Mouse (Mus musculus) embryonic facial prominence, embryonic 14.5 days (tissue): Measurements from ENCODE around the gene Prkd3. TPM values are rescaled to one million over a fixed set of nuclear protein-coding genes. Genes with fewer than 3 reads are reported as not detected.

ENCODE experiments used
- ATAC-seq: fragments of 200-750 bp; cut with Nextera tagmentation; 2 replicates; pipeline ENCODE4 v1.8.0; 2017; ENCODE audit warnings: low read depth, moderate number of reproducible peaks, moderate TSS enrichment
- DNase-seq: peaks from one replicate; pipeline ENCODE4 v3.0.0-alpha.2; 2015; ENCODE audit warnings: low spot score
- H3K27ac ChIP-seq: fragments of 300-500 bp; sonication (generic); replicated peaks from 2 replicates; pipeline ENCODE4 v1.5.1; 2014; ENCODE audit warnings: low read depth, mild to moderate bottlenecking, low read length, moderate library complexity
- H3K27me3 ChIP-seq: fragments of 300-500 bp; sonication (generic); replicated peaks from 2 replicates; pipeline ENCODE4 v1.6.1; 2014; ENCODE audit warnings: low read length; ENCODE audit not compliant: control insufficient read depth, insufficient read depth
- H3K36me3 ChIP-seq: fragments of 300-500 bp; sonication (generic); 2 replicates; pipeline ENCODE4 v1.6.1; 2014; ENCODE audit warnings: low read length, mixed read lengths; ENCODE audit not compliant: control insufficient read depth, insufficient read depth
- H3K4me1 ChIP-seq: fragments of 300-500 bp; sonication (generic); 2 replicates; pipeline ENCODE4 v1.6.1; 2014; ENCODE audit warnings: antibody characterized with exemption, low read length; ENCODE audit not compliant: control insufficient read depth, insufficient read depth
- H3K4me2 ChIP-seq: fragments of 300-500 bp; sonication (generic); 2 replicates; pipeline ENCODE4 v1.6.1; 2014; ENCODE audit warnings: low read depth, mild to moderate bottlenecking, low read length, moderate library complexity, mixed read lengths
- H3K4me3 ChIP-seq: fragments of 300-500 bp; sonication (generic); 2 replicates; pipeline ENCODE4 v1.5.1; 2014; ENCODE audit warnings: low read depth, mild to moderate bottlenecking, low read length
- H3K9ac ChIP-seq: fragments of 300-500 bp; sonication (generic); 2 replicates; pipeline ENCODE4 v1.6.1; 2014; ENCODE audit warnings: low read depth, mild to moderate bottlenecking, low read length, moderate library complexity, mixed read lengths
- H3K9me3 ChIP-seq: fragments of 300-500 bp; sonication (generic); 2 replicates; pipeline ENCODE4 v1.6.1; 2016; ENCODE audit warnings: low read length; ENCODE audit not compliant: control insufficient read depth
- WGBS: fragments of 180-500 bp; shearing (Covaris S2); extraction: QIAGEN DNeasy Blood & Tissue Kit; methylation state at CpG from one replicate; pipeline ENCODE4 v1.1.7; 2014; 5-methylcytosine and 5-hydroxymethylcytosine counted together
- polyA plus RNA-seq: library from polyadenylated mRNA; unstranded; fragments of >200 nt; fragmentation: Nextera tagmentation; extraction: Ambion mirVana; gene quantifications from 2 replicates; pipeline ENCODE4 v1.2.1, GENCODE M21; 2014

The Prkd3 gene
- 42.3 and 49.2 TPM in 2 replicates for polyA plus RNA-seq

- no peaks in the 10 kb centered on the region for H3K36me3 ChIP-seq
- H3K4me2 ChIP-seq: peak within 1 kb of the TSS; percentile 87
- peak within 1 kb of the TSS; percentile 81 for H3K4me3 ChIP-seq
- no peaks in the 10 kb centered on the region for H3K27me3 ChIP-seq
- H3K4me1 ChIP-seq: peaks cover 25% of the 10 kb centered on the region
- H3K9me3 ChIP-seq: no peaks in the 10 kb centered on the region
- WGBS: 1% methylated on average over 23 of the region's 113 CpGs
- peak within 1 kb of the TSS; percentile 89 for H3K9ac ChIP-seq
- DNase-seq (peak; percentile 86), ATAC-seq (peak; percentile 94)
- peak within 1 kb of the TSS; percentile 95 for H3K27ac ChIP-seq
These were observed at the start of gene Prkd3 for GRCm38 (mm10) chr17:79020208-79020983. Prkd3 (minus strand) TSS chr17:79020816.

- H3K4me2 ChIP-seq: no peak overlapping the region
- H3K4me1 ChIP-seq: peaks cover 8% of the 10 kb centered on the region; the same call in 1 of the 2 replicates
- H3K27me3 ChIP-seq: no peaks in the 10 kb centered on the region
- DNase-seq: no peak
- no peak for ATAC-seq
- peak overlapping the region; percentile 73 for H3K27ac ChIP-seq
- no peak overlapping the region for H3K9ac ChIP-seq
- H3K9me3 ChIP-seq: no peaks in the 10 kb centered on the region
- 84% methylated on average over 14 of the region's 14 CpGs for WGBS
- no peak overlapping the region for H3K4me3 ChIP-seq
- H3K36me3 ChIP-seq: no peaks in the 10 kb centered on the region
These were observed 49.3 kb upstream of the Prkd3 start for GRCm38 (mm10) chr17:79069766-79070480.

DNA sequence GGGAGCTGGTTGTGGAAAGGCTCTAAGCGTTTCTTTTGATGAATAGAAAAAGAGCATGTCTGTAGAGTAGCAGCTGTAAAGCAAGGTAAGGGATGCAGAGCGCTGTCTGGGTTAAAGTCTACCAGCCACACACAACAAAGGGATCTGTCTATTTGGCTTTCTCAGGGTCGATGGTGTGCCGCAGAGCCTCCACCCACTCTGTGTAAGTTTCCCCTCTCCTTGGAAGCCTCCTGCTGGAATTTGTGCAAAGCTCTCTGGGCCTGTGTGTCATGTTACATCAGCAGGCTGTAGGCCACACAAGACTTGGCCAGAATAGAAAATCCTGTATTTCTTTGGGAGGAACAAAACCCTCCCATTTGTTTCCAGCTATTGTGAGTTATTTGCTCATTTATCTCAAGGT, 48.4 kb upstream of the Prkd3 start:
- H3K9ac ChIP-seq: no peak overlapping the region
- peak; percentile 88 for ATAC-seq
- 30% methylated on average over 4 of the region's 4 CpGs for WGBS
- H3K27me3 ChIP-seq: no peaks in the 10 kb centered on the region
- no peak overlapping the region for H3K4me3 ChIP-seq
- H3K36me3 ChIP-seq: no peaks in the 10 kb centered on the region
- peak overlapping the region; percentile 73 for H3K27ac ChIP-seq
- peaks cover 8% of the 10 kb centered on the region; the same call in 1 of the 2 replicates for H3K4me1 ChIP-seq
- H3K4me2 ChIP-seq: peak overlapping the region; percentile 26
- DNase-seq: peak; percentile 88
- H3K9me3 ChIP-seq: no peaks in the 10 kb centered on the region

GRCm38 (mm10) chr17:79068581-79068980, 48.0 kb upstream of the Prkd3 start:
- Histone ChIP-seq H3K27me3 (no peaks in the 10 kb centered on the region), H3K9ac (no peak overlapping the region), H3K27ac (peak overlapping the region; percentile 73), H3K9me3 (no peaks in the 10 kb centered on the region), H3K4me3 (no peak overlapping the region), H3K36me3 (no peaks in the 10 kb centered on the region), H3K4me2 (peak overlapping the region; percentile 26), H3K4me1 (peaks cover 8% of the 10 kb centered on the region; the same call in 1 of the 2 replicates)
- ATAC-seq (peak; percentile 25; the same call in 1 of the 2 replicates), DNase-seq (peak; percentile 56)
- 35% methylated on average over 7 of the region's 7 CpGs for WGBS

- WGBS: 72% methylated on average over 1 of the region's 1 CpGs
- Histone ChIP-seq H3K4me1 (peaks cover 3% of the 10 kb centered on the region; the same call in 1 of the 2 replicates), H3K9me3 (no peaks in the 10 kb centered on the region), H3K4me3 (no peak overlapping the region), H3K27ac (no peak overlapping the region), H3K9ac (no peak overlapping the region), H3K4me2 (no peak overlapping the region), H3K36me3 (no peaks in the 10 kb centered on the region), H3K27me3 (no peaks in the 10 kb centered on the region)
- ATAC-seq: no peak
- DNase-seq: no peak
These were observed 43.6 kb upstream of the Prkd3 start for GRCm38 (mm10) chr17:79064250-79064649.

- H3K27ac ChIP-seq: no peak overlapping the region
- no peak overlapping the region for H3K4me3 ChIP-seq
- H3K4me2 ChIP-seq: no peak overlapping the region
- H3K9ac ChIP-seq: no peak overlapping the region
- 46% methylated on average over 5 of the region's 5 CpGs for WGBS
- H3K27me3 ChIP-seq: no peaks in the 10 kb centered on the region
- no peaks in the 10 kb centered on the region for H3K36me3 ChIP-seq
- no peaks in the 10 kb centered on the region for H3K9me3 ChIP-seq
- ATAC-seq (no peak), DNase-seq (no peak)
- peaks cover 3% of the 10 kb centered on the region; the same call in 1 of the 2 replicates for H3K4me1 ChIP-seq
These were observed 39.6 kb upstream of the Prkd3 start for GRCm38 (mm10) chr17:79060221-79060620.

GRCm38 (mm10) chr17:79058271-79058670, 37.7 kb upstream of the Prkd3 start:
- ATAC-seq (no peak), DNase-seq (peak; percentile 42)
- Histone ChIP-seq H3K27me3 (peaks cover 2% of the 10 kb centered on the region), H3K4me1 (peaks cover 3% of the 10 kb centered on the region; the same call in 1 of the 2 replicates), H3K36me3 (no peaks in the 10 kb centered on the region), H3K9ac (no peak overlapping the region), H3K4me3 (no peak overlapping the region), H3K9me3 (no peaks in the 10 kb centered on the region), H3K27ac (no peak overlapping the region), H3K4me2 (no peak overlapping the region)
- 59% methylated on average over 6 of the region's 6 CpGs for WGBS

- H3K27me3 ChIP-seq: peaks cover 12% of the 10 kb centered on the region
- under 1% methylated on average over 37 of the region's 45 CpGs for WGBS
- peak overlapping the region; percentile 64 for H3K9ac ChIP-seq
- peak overlapping the region; percentile 100 for H3K4me2 ChIP-seq
- H3K27ac ChIP-seq: no peak overlapping the region
- H3K4me3 ChIP-seq: peak overlapping the region; percentile 59
- ATAC-seq (peak; percentile 90), DNase-seq (peak; percentile 65)
- no peaks in the 10 kb centered on the region; the same call in 1 of the 2 replicates for H3K4me1 ChIP-seq
- no peaks in the 10 kb centered on the region for H3K36me3 ChIP-seq
- no peaks in the 10 kb centered on the region for H3K9me3 ChIP-seq
These were observed 31.6 kb upstream of the Prkd3 start for GRCm38 (mm10) chr17:79052088-79052812.
